Mouse (Mus musculus): ENCODE results near the gene Gm20388. TPM values are rescaled to one million over a fixed set of nuclear protein-coding genes. Genes with fewer than 3 reads are reported as not detected.

Gene Gm20388
- polyA plus RNA-seq, 1 experiment, result 28.1 TPM

DNA sequence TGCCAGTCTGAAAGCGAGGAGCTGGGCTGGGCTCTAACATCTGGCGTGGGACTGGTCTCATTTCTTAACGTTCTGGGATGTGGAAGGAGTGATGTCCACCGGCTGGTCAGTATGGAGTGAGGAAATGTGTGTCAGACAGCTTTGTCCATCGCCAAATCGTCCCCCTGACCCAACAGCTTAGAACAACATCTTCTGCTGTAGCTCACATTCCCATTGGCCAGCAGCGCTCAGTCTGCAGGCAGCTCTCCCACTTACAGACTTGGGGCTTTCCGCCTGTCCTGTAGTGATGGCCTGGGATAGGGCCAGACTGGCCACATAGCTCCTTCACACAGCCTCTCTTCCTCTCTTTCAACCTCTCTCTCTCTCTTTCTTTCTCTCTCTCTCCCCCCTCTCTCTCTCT, 1568.5 kb downstream of the Gm20388 start:
- Histone ChIP-seq H3K27ac (ENCODE audit: insufficient read depth, low read length) (no peak overlapping the region), H3K4me1 (ENCODE audit: control insufficient read depth, insufficient read depth, low read length) (no peaks in the 10 kb centered on the region), H3K4me3 (ENCODE audit: low read depth, low read length) (no peak overlapping the region), H3K9ac (ENCODE audit: low read depth, poor library complexity, severe bottlenecking) (no peak overlapping the region), H3K9me3 (replicated peaks; ENCODE audit: control insufficient read depth, insufficient read depth, low read length, poor library complexity, severe bottlenecking) (no peaks in the 10 kb centered on the region), H3K27me3 (ENCODE audit: control insufficient read depth, insufficient read depth, low read length, poor library complexity, severe bottlenecking) (no peaks in the 10 kb centered on the region), H3K36me3 (ENCODE audit: control insufficient read depth, insufficient read depth, low read length, poor library complexity, severe bottlenecking) (no peaks in the 10 kb centered on the region)
- TF ChIP-seq EP300 (IDR thresholded peaks at IDR 0.05; ENCODE audit: insufficient read depth, low read depth, low read length) (no peak), CTCF (IDR thresholded peaks at IDR 0.05; ENCODE audit: low read depth, low read length) (no peak), POLR2A (IDR thresholded peaks at IDR 0.05; ENCODE audit: insufficient read depth, low read length) (no peak)

DNA sequence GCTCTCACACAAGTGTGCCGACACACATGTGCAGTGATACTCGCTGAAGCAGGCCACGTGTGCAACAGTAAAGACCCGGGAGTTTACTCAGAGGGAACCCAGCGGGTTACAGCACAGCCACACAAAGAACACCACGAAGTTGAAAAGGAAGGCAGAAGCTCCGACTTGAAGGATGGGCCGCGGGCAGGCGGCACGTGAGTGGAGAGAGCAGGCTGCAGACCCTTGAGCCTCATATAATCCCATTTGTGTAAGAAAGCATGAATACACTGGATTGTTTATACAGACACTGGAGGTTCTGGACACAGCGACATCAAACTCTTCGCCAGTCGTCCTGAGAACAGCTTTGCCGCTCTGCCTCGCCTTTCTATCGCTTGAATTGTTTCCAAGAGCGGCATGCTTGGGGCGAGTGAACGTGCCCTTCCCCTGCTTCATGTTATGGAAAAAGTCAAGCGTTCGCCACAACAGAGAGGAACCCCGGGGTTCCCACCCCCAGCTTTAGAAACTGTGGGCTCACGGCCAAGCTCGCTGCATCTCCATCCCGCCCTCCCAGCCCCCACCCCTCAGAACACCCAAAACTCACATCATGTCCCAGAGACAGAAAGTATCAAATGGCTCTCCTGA, 1569.9 kb downstream of the Gm20388 start:
- no peaks in the 10 kb centered on the region for H3K4me1 ChIP-seq (ENCODE audit: control insufficient read depth, insufficient read depth, low read length)
- no peaks in the 10 kb centered on the region for H3K27me3 ChIP-seq (ENCODE audit: control insufficient read depth, insufficient read depth, low read length, poor library complexity, severe bottlenecking)
- H3K36me3 ChIP-seq (ENCODE audit: control insufficient read depth, insufficient read depth, low read length, poor library complexity, severe bottlenecking), result no peaks in the 10 kb centered on the region
- no peak overlapping the region for H3K27ac ChIP-seq (ENCODE audit: insufficient read depth, low read length)
- H3K9me3 ChIP-seq (replicated peaks; ENCODE audit: control insufficient read depth, insufficient read depth, low read length, poor library complexity, severe bottlenecking), result no peaks in the 10 kb centered on the region
- no peak overlapping the region for H3K4me3 ChIP-seq (ENCODE audit: low read depth, low read length)
- H3K9ac ChIP-seq (ENCODE audit: low read depth, poor library complexity, severe bottlenecking), result no peak overlapping the region
- TF ChIP-seq CTCF (IDR thresholded peaks at IDR 0.05; ENCODE audit: low read depth, low read length) (no peak), EP300 (IDR thresholded peaks at IDR 0.05; ENCODE audit: insufficient read depth, low read depth, low read length) (no peak), POLR2A (IDR thresholded peaks at IDR 0.05; ENCODE audit: insufficient read depth, low read length) (no peak)

DNA sequence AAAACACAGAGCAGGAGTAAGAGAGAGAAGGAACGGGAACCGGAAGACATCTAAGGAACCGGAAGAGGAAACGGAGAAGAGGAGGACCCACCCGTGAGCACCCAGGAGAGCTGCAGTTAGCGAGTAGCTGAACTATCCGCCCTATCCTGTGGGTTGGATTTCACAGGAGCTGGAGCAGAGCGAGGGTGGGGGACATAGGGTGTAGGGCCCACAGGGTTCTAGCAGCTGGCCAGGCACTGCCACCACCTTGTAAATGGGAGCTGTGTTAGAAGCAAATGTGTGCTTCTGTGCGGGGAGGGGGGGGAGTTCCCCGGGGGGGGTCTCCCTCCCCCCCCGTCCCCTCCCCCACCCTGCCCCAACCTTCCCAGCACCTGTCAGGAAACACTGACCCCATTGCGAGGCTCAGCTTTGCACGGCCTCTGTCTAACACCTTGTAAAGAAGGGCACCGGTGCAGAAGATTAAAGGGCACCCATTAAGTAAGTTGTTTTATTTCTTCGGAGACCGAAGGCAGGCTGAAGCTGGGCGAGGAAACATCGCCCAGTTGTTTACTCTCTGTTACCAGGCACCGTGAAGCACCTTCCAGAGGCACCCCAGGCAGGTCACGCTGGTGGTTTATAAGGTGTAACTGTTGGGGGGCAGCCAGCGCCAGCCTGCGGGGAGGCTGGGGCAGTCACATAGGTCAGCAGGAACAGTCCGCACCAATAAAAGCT, 1573.6 kb downstream of the Gm20388 start:
- H3K27me3 ChIP-seq (ENCODE audit: control insufficient read depth, insufficient read depth, low read length, poor library complexity, severe bottlenecking), result no peaks in the 10 kb centered on the region
- H3K4me1 ChIP-seq (ENCODE audit: control insufficient read depth, insufficient read depth, low read length), result no peaks in the 10 kb centered on the region
- no peak overlapping the region for H3K4me3 ChIP-seq (ENCODE audit: low read depth, low read length)
- no peak overlapping the region for H3K27ac ChIP-seq (ENCODE audit: insufficient read depth, low read length)
- no peaks in the 10 kb centered on the region for H3K36me3 ChIP-seq (ENCODE audit: control insufficient read depth, insufficient read depth, low read length, poor library complexity, severe bottlenecking)
- H3K9ac ChIP-seq (ENCODE audit: low read depth, poor library complexity, severe bottlenecking), result no peak overlapping the region
- TF ChIP-seq POLR2A (IDR thresholded peaks at IDR 0.05; ENCODE audit: insufficient read depth, low read length) (no peak), CTCF (IDR thresholded peaks at IDR 0.05; ENCODE audit: low read depth, low read length) (no peak), EP300 (IDR thresholded peaks at IDR 0.05; ENCODE audit: insufficient read depth, low read depth, low read length) (no peak)
- H3K9me3 ChIP-seq (replicated peaks; ENCODE audit: control insufficient read depth, insufficient read depth, low read length, poor library complexity, severe bottlenecking), result no peaks in the 10 kb centered on the region

DNA sequence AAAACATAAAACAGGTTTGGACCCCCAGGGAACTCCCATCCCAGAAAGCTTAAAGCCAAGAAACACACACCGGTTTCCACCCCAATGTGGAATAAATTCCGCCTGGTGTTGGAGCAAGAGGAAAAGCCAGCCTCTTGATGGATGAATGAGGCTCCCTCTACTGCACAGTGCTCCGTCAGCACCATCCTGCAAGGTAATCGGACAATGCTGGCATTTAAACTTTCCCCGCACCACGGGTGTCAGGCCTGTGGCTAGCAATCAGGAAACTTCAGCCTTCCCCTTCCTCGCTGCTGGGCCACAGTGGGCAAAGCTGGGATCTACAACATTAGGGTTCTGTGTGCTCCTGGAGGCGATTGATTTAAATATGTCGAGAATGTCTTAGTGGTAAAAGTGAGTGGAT, 1581.0 kb downstream of the Gm20388 start:
- Histone ChIP-seq H3K27ac (ENCODE audit: insufficient read depth, low read length) (no peak overlapping the region), H3K27me3 (ENCODE audit: control insufficient read depth, insufficient read depth, low read length, poor library complexity, severe bottlenecking) (no peaks in the 10 kb centered on the region), H3K36me3 (ENCODE audit: control insufficient read depth, insufficient read depth, low read length, poor library complexity, severe bottlenecking) (no peaks in the 10 kb centered on the region), H3K4me1 (ENCODE audit: control insufficient read depth, insufficient read depth, low read length) (no peaks in the 10 kb centered on the region), H3K9ac (ENCODE audit: low read depth, poor library complexity, severe bottlenecking) (no peak overlapping the region), H3K4me3 (ENCODE audit: low read depth, low read length) (no peak overlapping the region), H3K9me3 (replicated peaks; ENCODE audit: control insufficient read depth, insufficient read depth, low read length, poor library complexity, severe bottlenecking) (no peaks in the 10 kb centered on the region)
- TF ChIP-seq EP300 (IDR thresholded peaks at IDR 0.05; ENCODE audit: insufficient read depth, low read depth, low read length) (no peak), CTCF (IDR thresholded peaks at IDR 0.05; ENCODE audit: low read depth, low read length) (no peak), POLR2A (IDR thresholded peaks at IDR 0.05; ENCODE audit: insufficient read depth, low read length) (no peak)

DNA sequence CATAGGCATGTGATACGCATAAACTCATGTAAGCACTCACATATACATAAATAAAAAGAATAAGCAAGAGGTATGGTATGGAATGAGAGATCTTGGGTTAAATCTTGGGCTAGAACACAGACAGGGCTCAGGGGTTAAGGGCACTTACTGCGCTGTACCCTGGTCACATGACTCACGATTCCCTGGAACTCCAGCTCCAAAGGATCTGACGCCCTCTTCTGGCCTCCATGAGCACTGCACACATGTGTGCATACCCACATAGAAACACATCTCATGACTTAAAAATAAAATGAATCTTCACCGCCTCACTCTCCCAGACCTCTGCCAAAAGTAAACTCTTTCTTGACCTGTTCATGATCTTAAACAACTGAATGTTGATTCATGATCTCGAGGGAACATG, 1587.0 kb downstream of the Gm20388 start:
- H3K9me3 ChIP-seq (replicated peaks; ENCODE audit: control insufficient read depth, insufficient read depth, low read length, poor library complexity, severe bottlenecking), result no peaks in the 10 kb centered on the region
- no peaks in the 10 kb centered on the region for H3K27me3 ChIP-seq (ENCODE audit: control insufficient read depth, insufficient read depth, low read length, poor library complexity, severe bottlenecking)
- H3K36me3 ChIP-seq (ENCODE audit: control insufficient read depth, insufficient read depth, low read length, poor library complexity, severe bottlenecking), result no peaks in the 10 kb centered on the region
- no peak overlapping the region for H3K4me3 ChIP-seq (ENCODE audit: low read depth, low read length)
- no peak overlapping the region for H3K9ac ChIP-seq (ENCODE audit: low read depth, poor library complexity, severe bottlenecking)
- TF ChIP-seq POLR2A (IDR thresholded peaks at IDR 0.05; ENCODE audit: insufficient read depth, low read length) (no peak), CTCF (IDR thresholded peaks at IDR 0.05; ENCODE audit: low read depth, low read length) (peak; percentile 47)
- no peak overlapping the region for H3K27ac ChIP-seq (ENCODE audit: insufficient read depth, low read length)
- no peaks in the 10 kb centered on the region for H3K4me1 ChIP-seq (ENCODE audit: control insufficient read depth, insufficient read depth, low read length)

DNA sequence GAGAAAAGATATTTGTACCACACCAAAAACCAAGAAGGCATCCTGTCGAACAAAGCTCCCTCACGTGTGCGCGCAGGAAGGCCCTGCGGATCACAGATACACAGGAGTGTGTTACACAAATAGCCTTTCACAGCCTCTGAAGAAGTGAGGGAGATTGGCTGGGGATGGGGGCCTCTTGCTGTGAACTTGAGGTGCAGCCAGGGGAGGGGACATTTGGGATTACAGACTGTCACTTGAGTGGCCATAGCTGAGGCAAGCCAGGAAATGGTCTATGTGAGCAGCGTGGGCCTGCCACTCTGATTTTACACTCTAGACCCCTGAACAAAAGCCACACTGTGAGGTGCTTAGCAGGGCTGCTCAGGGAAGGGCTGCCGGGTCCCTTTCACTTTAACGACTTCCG, 1601.1 kb downstream of the Gm20388 start:
- Histone ChIP-seq H3K9ac (ENCODE audit: low read depth, poor library complexity, severe bottlenecking) (no peak overlapping the region), H3K27ac (ENCODE audit: insufficient read depth, low read length) (no peak overlapping the region), H3K4me3 (ENCODE audit: low read depth, low read length) (no peak overlapping the region), H3K4me1 (ENCODE audit: control insufficient read depth, insufficient read depth, low read length) (no peaks in the 10 kb centered on the region), H3K27me3 (ENCODE audit: control insufficient read depth, insufficient read depth, low read length, poor library complexity, severe bottlenecking) (no peaks in the 10 kb centered on the region), H3K36me3 (ENCODE audit: control insufficient read depth, insufficient read depth, low read length, poor library complexity, severe bottlenecking) (no peaks in the 10 kb centered on the region), H3K9me3 (replicated peaks; ENCODE audit: control insufficient read depth, insufficient read depth, low read length, poor library complexity, severe bottlenecking) (no peaks in the 10 kb centered on the region)
- no peak for TF ChIP-seq POLR2A (IDR thresholded peaks at IDR 0.05; ENCODE audit: insufficient read depth, low read length)
- TF ChIP-seq EP300 (IDR thresholded peaks at IDR 0.05; ENCODE audit: insufficient read depth, low read depth, low read length), result no peak
- TF ChIP-seq CTCF (IDR thresholded peaks at IDR 0.05; ENCODE audit: low read depth, low read length), result no peak

Measured in ES-Bruce4 (cell line).